Mouse (Mus musculus): ENCODE measurements around the gene Col4a2. TPM values are rescaled to one million over a fixed set of nuclear protein-coding genes. Genes with fewer than 3 reads are reported as not detected.
A peak's percentile ranks its signal among the peaks of the same experiment; 100 is the strongest.
"Not testable (repeated sequence)": the region's sequence is repeated elsewhere in the genome, so short reads cannot be mapped to it uniquely, and the experiment has no call there.

Col4a2 gene
- polyA plus RNA-seq, 1 experiment from 2014 or later, result 26.5 TPM

- H3K27me3 ChIP-seq (ENCODE audit: control insufficient read depth, insufficient read depth, low read length), result peaks cover 29% of the 10 kb centered on the region
- peaks cover 6% of the 10 kb centered on the region; the same call in 1 of the 2 replicates for H3K4me1 ChIP-seq (ENCODE audit: control insufficient read depth, insufficient read depth, low read length)
These were observed 169.9 kb downstream of the Col4a2 start for GRCm38 (mm10) chr8:11482537-11482936.

GRCm38 (mm10) chr8:11486142-11486541 is 173.5 kb downstream of the Col4a2 start:
- Histone ChIP-seq H3K27me3 (ENCODE audit: control insufficient read depth, insufficient read depth, low read length) (peaks cover 5% of the 10 kb centered on the region; the same call in 1 of the 2 replicates), H3K9ac (ENCODE audit: low read length) (no peak overlapping the region), H3K4me3 (ENCODE audit: low read depth, low read length) (no peak overlapping the region), H3K36me3 (ENCODE audit: control insufficient read depth, insufficient read depth, low read length) (no peaks in the 10 kb centered on the region), H3K4me2 (ENCODE audit: low read depth, severe bottlenecking) (no peak overlapping the region), H3K4me1 (ENCODE audit: control insufficient read depth, insufficient read depth, low read length) (no peaks in the 10 kb centered on the region), H3K9me3 (ENCODE audit: control insufficient read depth, low read length) (no peaks in the 10 kb centered on the region), H3K27ac (replicated peaks; ENCODE audit: low read depth, low read length) (no peak overlapping the region)
- DNase-seq (ENCODE audit: low spot score) (peak; percentile 85), ATAC-seq (ENCODE audit: insufficient number of reproducible peaks, low FRiP score, low TSS enrichment, low read depth) (no peak)
- WGBS, result 24% methylated on average over 7 of the region's 7 CpGs

More at GRCm38 (mm10) chr8:11482537-11482936, 169.9 kb downstream of the Col4a2 start:
- no peaks in the 10 kb centered on the region for H3K9me3 ChIP-seq (ENCODE audit: control insufficient read depth, low read length)
- H3K36me3 ChIP-seq (ENCODE audit: control insufficient read depth, insufficient read depth, low read length), result no peaks in the 10 kb centered on the region
- ATAC-seq (ENCODE audit: insufficient number of reproducible peaks, low FRiP score, low TSS enrichment, low read depth) (no peak), DNase-seq (ENCODE audit: low spot score) (no peak)
- no peak overlapping the region for H3K27ac ChIP-seq (replicated peaks; ENCODE audit: low read depth, low read length)
- no peak overlapping the region for H3K4me3 ChIP-seq (ENCODE audit: low read depth, low read length)
- no peak overlapping the region for H3K9ac ChIP-seq (ENCODE audit: low read length)
- WGBS, result 76% methylated on average over 3 of the region's 3 CpGs
- H3K4me2 ChIP-seq (ENCODE audit: low read depth, severe bottlenecking), result no peak overlapping the region

- ATAC-seq (ENCODE audit: insufficient number of reproducible peaks, low FRiP score, low TSS enrichment, low read depth), result no peak
- H3K9ac ChIP-seq (ENCODE audit: low read length), result no peak overlapping the region
- H3K27ac ChIP-seq (replicated peaks; ENCODE audit: low read depth, low read length), result no peak overlapping the region
- WGBS, result 87% methylated on average over 4 of the region's 4 CpGs
- H3K27me3 ChIP-seq (ENCODE audit: control insufficient read depth, insufficient read depth, low read length), result no peaks in the 10 kb centered on the region
- H3K9me3 ChIP-seq (ENCODE audit: control insufficient read depth, low read length), result no peaks in the 10 kb centered on the region
- no peaks in the 10 kb centered on the region for H3K36me3 ChIP-seq (ENCODE audit: control insufficient read depth, insufficient read depth, low read length)
- no peak overlapping the region for H3K4me3 ChIP-seq (ENCODE audit: low read depth, low read length)
- DNase-seq (ENCODE audit: low spot score), result no peak
- H3K4me1 ChIP-seq (ENCODE audit: control insufficient read depth, insufficient read depth, low read length), result no peaks in the 10 kb centered on the region
- no peak overlapping the region for H3K4me2 ChIP-seq (ENCODE audit: low read depth, severe bottlenecking)
These were observed 174.6 kb downstream of the Col4a2 start for GRCm38 (mm10) chr8:11487229-11487628.

- H3K9ac ChIP-seq (ENCODE audit: low read length); H3K27me3 ChIP-seq (ENCODE audit: control insufficient read depth, insufficient read depth, low read length); DNase-seq (ENCODE audit: low spot score); H3K4me3 ChIP-seq (ENCODE audit: low read depth, low read length); H3K9me3 ChIP-seq (ENCODE audit: control insufficient read depth, low read length); H3K4me1 ChIP-seq (ENCODE audit: control insufficient read depth, insufficient read depth, low read length); H3K27ac ChIP-seq (replicated peaks; ENCODE audit: low read depth, low read length); ATAC-seq (ENCODE audit: insufficient number of reproducible peaks, low FRiP score, low TSS enrichment, low read depth); H3K4me2 ChIP-seq (ENCODE audit: low read depth, severe bottlenecking); H3K36me3 ChIP-seq (ENCODE audit: control insufficient read depth, insufficient read depth, low read length): not testable (repeated sequence)
- 79% methylated on average over 2 of the region's 2 CpGs for WGBS
These were observed 179.7 kb downstream of the Col4a2 start for GRCm38 (mm10) chr8:11492340-11492739.

GRCm38 (mm10) chr8:11497017-11497990 is 184.7 kb downstream of the Col4a2 start, which contains the start of gene Naxd:
Gene Naxd (plus strand): TSS chr8:11497506.
- H3K9ac ChIP-seq (ENCODE audit: low read length), result peak within 1 kb of the TSS; percentile 87
- H3K27ac ChIP-seq (replicated peaks; ENCODE audit: low read depth, low read length), result 0 out of 2 replicates have a peak within 1 kb of the TSS, but pooled peaks have one; percentile 36
- ATAC-seq (ENCODE audit: insufficient number of reproducible peaks, low FRiP score, low TSS enrichment, low read depth) (peak; percentile 90), DNase-seq (ENCODE audit: low spot score) (peak; percentile 91)
- H3K27me3 ChIP-seq (ENCODE audit: control insufficient read depth, insufficient read depth, low read length), result no peaks in the 10 kb centered on the region
- peak within 1 kb of the TSS; percentile 73 for H3K4me2 ChIP-seq (ENCODE audit: low read depth, severe bottlenecking)
- no peaks in the 10 kb centered on the region for H3K9me3 ChIP-seq (ENCODE audit: control insufficient read depth, low read length)
- 4% methylated on average over 73 of the region's 73 CpGs for WGBS
- peaks cover under 1% of the 10 kb centered on the region; the same call in 1 of the 2 replicates for H3K36me3 ChIP-seq (ENCODE audit: control insufficient read depth, insufficient read depth, low read length)
- peak within 1 kb of the TSS; percentile 95 for H3K4me3 ChIP-seq (ENCODE audit: low read depth, low read length)
- peaks cover 4% of the 10 kb centered on the region; the same call in 1 of the 2 replicates for H3K4me1 ChIP-seq (ENCODE audit: control insufficient read depth, insufficient read depth, low read length)

- H3K36me3 ChIP-seq (ENCODE audit: control insufficient read depth, insufficient read depth, low read length), result peaks cover 6% of the 10 kb centered on the region
- no peaks in the 10 kb centered on the region for H3K9me3 ChIP-seq (ENCODE audit: control insufficient read depth, low read length)
- no peak overlapping the region for H3K27ac ChIP-seq (replicated peaks; ENCODE audit: low read depth, low read length)
- H3K9ac ChIP-seq (ENCODE audit: low read length), result no peak overlapping the region
- H3K4me1 ChIP-seq (ENCODE audit: control insufficient read depth, insufficient read depth, low read length), result peaks cover 4% of the 10 kb centered on the region; the same call in 1 of the 2 replicates
- peak overlapping the region; percentile 73 for H3K4me2 ChIP-seq (ENCODE audit: low read depth, severe bottlenecking)
- 79% methylated on average over 12 of the region's 12 CpGs for WGBS
- H3K4me3 ChIP-seq (ENCODE audit: low read depth, low read length), result peak overlapping the region; percentile 95
- ATAC-seq (ENCODE audit: insufficient number of reproducible peaks, low FRiP score, low TSS enrichment, low read depth) (no peak), DNase-seq (ENCODE audit: low spot score) (no peak)
- H3K27me3 ChIP-seq (ENCODE audit: control insufficient read depth, insufficient read depth, low read length), result no peaks in the 10 kb centered on the region
These were observed 185.7 kb downstream of the Col4a2 start for GRCm38 (mm10) chr8:11498281-11498680.

Other genes starting within 250 kb of the Col4a2 start
- 103 and 115 TPM in 2 replicates for gene Col4a1, start within 50 bp of the Col4a2 start, polyA plus RNA-seq (2014; fragmentation: Nextera tagmentation; extraction: Ambion mirVana)
- gene Rab20, start 165.9 kb downstream of the Col4a2 start, polyA plus RNA-seq (2014; fragmentation: Nextera tagmentation; extraction: Ambion mirVana), result 0.61 and 0.71 TPM in 2 replicates
- gene Naxd, start 184.7 kb downstream of the Col4a2 start, polyA plus RNA-seq (2014; fragmentation: Nextera tagmentation; extraction: Ambion mirVana), result 94.7 and 107 TPM in 2 replicates
- gene Cars2, start 238.0 kb downstream of the Col4a2 start, polyA plus RNA-seq (2014; fragmentation: Nextera tagmentation; extraction: Ambion mirVana), result 16.9 and 17.8 TPM in 2 replicates
- 53.7 and 55.9 TPM in 2 replicates for gene Ing1, start 242.8 kb downstream of the Col4a2 start, polyA plus RNA-seq (2014; fragmentation: Nextera tagmentation; extraction: Ambion mirVana)